Mouse (Mus musculus): ENCODE measurements around the gene Cnppd1. TPM values are rescaled to one million over a fixed set of nuclear protein-coding genes. Genes with fewer than 3 reads are reported as not detected.

Cnppd1 gene
- total and polyA plus RNA-seq, 3 experiments: 12.3 to 47.2 (median 16.2) TPM

- dilution Hi-C loops (cut with MboI; ENCODE audit: extremely low pct_ligation_motif_present, extremely low pct_unique_long_range_greater_than_20kb, low sequenced_read_pairs) (no loop called here), in situ Hi-C loops (cut with MboI; ENCODE audit: low pct_ligation_motif_present, low pct_unique_long_range_greater_than_20kb, low sequenced_read_pairs) (no loop called here)
- H3K4me3 ChIP-seq (replicated peaks in 1 of 3; ENCODE audit: low read depth in 2 of 3, low read length in 2 of 3, poor library complexity in 1 of 3): peak overlapping the region; percentile 63 to 80 (median 76)
- H3K9me3 ChIP-seq (replicated peaks; ENCODE audit: low read length): peaks cover 3% of the 10 kb centered on the region
- DNase-seq (ENCODE audit: extremely low read depth): peak; percentile 14
- H3K4me2 ChIP-seq (ENCODE audit: insufficient read depth, low read depth, poor library complexity, severe bottlenecking): peak overlapping the region; percentile 63
- H3K79me2 ChIP-seq (replicated peaks; ENCODE audit: control insufficient read depth, extremely low read depth, insufficient read depth, poor library complexity, severe bottlenecking): no peaks in the 10 kb centered on the region
- H3K36me3 ChIP-seq (replicated peaks in 1 of 2; ENCODE audit: control insufficient read depth in 1 of 2, insufficient read depth in 1 of 2, low read length in 1 of 2): peaks cover 38 to 71% of the 10 kb centered on the region in 2 experiments
- no peak for TF ChIP-seq CTCF (conservative IDR thresholded peaks at IDR 0.05 in 1 of 2, IDR thresholded peaks at IDR 0.05 in 1 of 2; ENCODE audit: low read depth in 2 of 2, low read length in 2 of 2)
- no peak for TF ChIP-seq TCF12 (IDR thresholded peaks at IDR 0.05; ENCODE audit: low read depth, low read length)
- no peak for TF ChIP-seq NELFE (IDR thresholded peaks at IDR 0.05; ENCODE audit: low read depth, low read length)
- TF ChIP-seq ZNF384 (IDR thresholded peaks at IDR 0.05; ENCODE audit: low read depth, low read length): peak; percentile 83
- no peak for TF ChIP-seq SMC3 (IDR thresholded peaks at IDR 0.05; ENCODE audit: low read depth, low read length)
- TF ChIP-seq ELF1 (IDR thresholded peaks at IDR 0.05; ENCODE audit: low read depth, low read length): no peak
- TF ChIP-seq PAX5 (IDR thresholded peaks at IDR 0.05; ENCODE audit: low read length): no peak
- TF ChIP-seq MAFK (IDR thresholded peaks at IDR 0.05; ENCODE audit: insufficient replicate concordance, low read length): peak; percentile 37; the same call in 1 of the 2 replicates
- no peak for TF ChIP-seq GABPA (IDR thresholded peaks at IDR 0.05; ENCODE audit: insufficient replicate concordance, low read depth, low read length)
- no peak for TF ChIP-seq CHD2 (IDR thresholded peaks at IDR 0.05; ENCODE audit: low read length)
- H3K27ac ChIP-seq (ENCODE audit: insufficient read depth, low read depth): no peak overlapping the region
- H3K27me3 ChIP-seq (replicated peaks): no peaks in the 10 kb centered on the region
- peak overlapping the region; percentile 59; the same call in 1 of the 2 replicates for H3K9ac ChIP-seq (ENCODE audit: insufficient read depth, low read depth)
- H3K4me1 ChIP-seq (ENCODE audit: control insufficient read depth in 1 of 2, insufficient read depth in 2 of 2): peaks cover 0 to 20% of the 10 kb centered on the region in 2 experiments; a peak in 3 of 4 replicates
Observed at GRCm38 (mm10) chr1:75179334-75180104, 37.0 kb upstream of the Cnppd1 start.

DNA sequence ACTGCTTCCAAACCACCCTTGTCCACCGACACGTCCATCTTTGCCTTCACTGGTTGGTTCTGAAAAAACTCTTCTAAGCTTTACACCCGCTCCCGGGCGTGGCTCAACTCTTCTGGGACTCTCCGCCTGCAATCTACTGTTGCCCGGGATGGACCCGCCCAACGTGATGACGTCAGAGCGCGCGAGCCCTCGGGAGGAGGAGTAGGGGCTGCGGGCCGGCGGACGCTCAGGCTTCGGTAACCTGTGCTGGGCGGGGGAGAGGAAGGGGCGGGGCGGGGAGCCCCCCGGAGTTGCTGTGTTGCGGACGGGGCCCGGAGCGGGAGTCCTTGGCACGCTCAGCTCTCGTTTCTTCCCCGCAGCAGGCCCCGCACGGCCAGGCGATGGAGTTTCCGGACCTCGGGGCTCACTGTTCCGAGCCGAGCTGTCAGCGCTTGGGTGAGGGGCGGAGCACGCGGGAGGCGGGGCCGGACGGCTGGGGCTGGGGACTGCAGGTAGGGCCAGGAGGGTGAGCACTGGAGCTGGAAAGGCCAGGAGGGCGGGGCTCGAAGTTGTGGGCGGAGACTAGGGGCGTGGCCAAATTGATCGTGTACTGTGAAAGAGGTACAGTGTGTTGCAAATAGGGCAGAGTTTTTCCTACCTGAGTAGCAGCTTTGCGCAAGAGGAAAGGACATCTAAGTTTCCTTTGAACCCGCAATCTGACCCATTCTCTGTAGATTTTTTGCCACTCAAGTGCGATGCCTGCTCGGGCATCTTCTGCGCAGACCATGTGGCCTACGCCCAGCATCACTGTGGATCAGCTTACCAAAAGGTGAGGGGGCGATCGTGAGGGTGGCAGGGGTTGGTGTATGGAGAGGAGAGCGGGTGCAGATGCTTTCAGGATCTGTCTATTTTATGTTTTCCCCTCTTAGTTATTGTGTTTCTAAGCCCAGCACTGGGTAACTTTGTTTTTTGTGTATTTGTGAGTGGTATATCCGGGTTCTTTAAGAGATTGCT, 26.3 kb upstream of the Cnppd1 start, which contains the start of gene Zfand2b:
Gene Zfand2b, plus strand, starts transcription at position 175 of the 993 bp plus-strand sequence.
- Histone ChIP-seq H3K27me3 (replicated peaks) (no peaks in the 10 kb centered on the region), H3K9me3 (replicated peaks; ENCODE audit: low read length) (no peaks in the 10 kb centered on the region), H3K36me3 (replicated peaks in 1 of 2; ENCODE audit: control insufficient read depth in 1 of 2, insufficient read depth in 1 of 2, low read length in 1 of 2) (peaks cover 39 to 43% of the 10 kb centered on the region in 2 experiments), H3K4me1 (ENCODE audit: control insufficient read depth in 1 of 2, insufficient read depth in 2 of 2) (peaks cover 6 to 25% of the 10 kb centered on the region in 2 experiments), H3K4me2 (ENCODE audit: insufficient read depth, low read depth, poor library complexity, severe bottlenecking) (peak within 1 kb of the TSS; percentile 77), H3K9ac (ENCODE audit: insufficient read depth, low read depth) (peak within 1 kb of the TSS; percentile 71), H3K4me3 (replicated peaks in 1 of 3; ENCODE audit: low read depth in 2 of 3, low read length in 2 of 3, poor library complexity in 1 of 3) (peak within 1 kb of the TSS; percentile 55 to 67 (median 66)), H3K79me2 (replicated peaks; ENCODE audit: control insufficient read depth, extremely low read depth, insufficient read depth, poor library complexity, severe bottlenecking) (no peaks in the 10 kb centered on the region), H3K27ac (ENCODE audit: insufficient read depth, low read depth) (peak within 1 kb of the TSS; percentile 67; the same call in 1 of the 2 replicates)
- in situ Hi-C loops (cut with MboI; ENCODE audit: low pct_ligation_motif_present, low pct_unique_long_range_greater_than_20kb, low sequenced_read_pairs): no loop called here
- peak; percentile 94 for DNase-seq (ENCODE audit: extremely low read depth)
- dilution Hi-C loops (cut with MboI; ENCODE audit: extremely low pct_ligation_motif_present, extremely low pct_unique_long_range_greater_than_20kb, low sequenced_read_pairs): no loop called here
- TF ChIP-seq USF2 (conservative IDR thresholded peaks at IDR 0.05; ENCODE audit: low read depth, low read length) (no peak), MXI1 (IDR thresholded peaks at IDR 0.05; ENCODE audit: low read depth, low read length) (peak; percentile 60; the same call in 1 of the 2 replicates), IRF4 (IDR thresholded peaks at IDR 0.05; ENCODE audit: low read depth, low read length) (no peak; the same call in 1 of the 2 replicates), JUND (conservative IDR thresholded peaks at IDR 0.05; ENCODE audit: low read depth, low read length) (no peak), HCFC1 (IDR thresholded peaks at IDR 0.05; ENCODE audit: low read depth, low read length) (peak; percentile 56), E2F4 (IDR thresholded peaks at IDR 0.05; ENCODE audit: insufficient replicate concordance, low read depth, low read length) (0 out of 2 replicates have a peak, but pooled peaks have one; percentile 60), PAX5 (IDR thresholded peaks at IDR 0.05; ENCODE audit: low read length) (no peak), TBP (conservative IDR thresholded peaks at IDR 0.05; ENCODE audit: low read depth, low read length) (0 out of 2 replicates have a peak, but pooled peaks have one; percentile 63), SIN3A (IDR thresholded peaks at IDR 0.05; ENCODE audit: low read length) (peak; percentile 58; the same call in 1 of the 2 replicates), MAX (IDR thresholded peaks at IDR 0.05; ENCODE audit: low read length) (no peak; the same call in 1 of the 2 replicates), RCOR1 (conservative IDR thresholded peaks at IDR 0.05; ENCODE audit: low read depth, low read length) (0 out of 2 replicates have a peak, but pooled peaks have one; percentile 44), CTCF (conservative IDR thresholded peaks at IDR 0.05 in 1 of 2, IDR thresholded peaks at IDR 0.05 in 1 of 2; ENCODE audit: low read depth in 2 of 2, low read length in 2 of 2) (peak in 1 of 2 experiments; percentile 4; a peak in 1 of 4 replicates), NRF1 (IDR thresholded peaks at IDR 0.05; ENCODE audit: low read depth, low read length) (peak; percentile 38), MYC (IDR thresholded peaks at IDR 0.05; ENCODE audit: low read depth, low read length) (peak; percentile 63), ELF1 (IDR thresholded peaks at IDR 0.05; ENCODE audit: low read depth, low read length) (peak; percentile 53), CHD2 (IDR thresholded peaks at IDR 0.05; ENCODE audit: low read length) (peak; percentile 16; the same call in 1 of the 2 replicates), BHLHE40 (IDR thresholded peaks at IDR 0.05; ENCODE audit: low read depth, low read length) (peak; percentile 78), ZNF384 (IDR thresholded peaks at IDR 0.05; ENCODE audit: low read depth, low read length) (peak; percentile 50; the same call in 1 of the 2 replicates), MAZ (IDR thresholded peaks at IDR 0.05; ENCODE audit: low read depth, low read length) (peak; percentile 94), USF1 (IDR thresholded peaks at IDR 0.05; ENCODE audit: low read depth, low read length) (no peak), GABPA (IDR thresholded peaks at IDR 0.05; ENCODE audit: insufficient replicate concordance, low read depth, low read length) (no peak), KAT2A (IDR thresholded peaks at IDR 0.05; ENCODE audit: insufficient replicate concordance, low read length) (peak; percentile 60; the same call in 1 of the 2 replicates)
